Mouse (Mus musculus) kidney, embryonic 16.5 days (tissue): ENCODE measurements at regions not wholly inside any gene's neighbourhood (a gene's known extent, or its start where the extent isn't known, plus 50 kb on each side); places are given as distances from the start of the nearest gene placed in this dataset.

Experiments used
- ATAC-seq: fragments of 200-750 bp; cut with Nextera tagmentation; 2 replicates; pipeline ENCODE4 v1.8.0; 2017; ENCODE audit warnings: moderate TSS enrichment; ENCODE audit not compliant: low FRiP score, low TSS enrichment
- H3K27ac ChIP-seq: fragments of 300-500 bp; sonication (generic); 2 replicates; pipeline ENCODE4 v1.5.1; 2014; ENCODE audit warnings: low read length
- H3K27me3 ChIP-seq: fragments of 300-500 bp; sonication (generic); 2 replicates; pipeline ENCODE4 v1.6.1; 2014; ENCODE audit warnings: low read length, control low read depth, mixed read lengths; ENCODE audit not compliant: insufficient read depth
- H3K36me3 ChIP-seq: fragments of 300-500 bp; sonication (generic); 2 replicates; pipeline ENCODE4 v1.6.1; 2014; ENCODE audit warnings: low read length, control low read depth, mixed read lengths; ENCODE audit not compliant: insufficient read depth
- H3K4me1 ChIP-seq: fragments of 300-500 bp; sonication (generic); 2 replicates; pipeline ENCODE4 v1.6.1; 2014; ENCODE audit warnings: low read length, control low read depth, mixed read lengths; ENCODE audit not compliant: insufficient read depth
- H3K4me2 ChIP-seq: fragments of 300-500 bp; sonication (generic); replicated peaks from 2 replicates; pipeline ENCODE4 v1.6.1; 2014; ENCODE audit warnings: low read depth, low read length
- H3K4me3 ChIP-seq: fragments of 300-500 bp; sonication (generic); 2 replicates; pipeline ENCODE4 v1.5.1; 2014; ENCODE audit warnings: mild to moderate bottlenecking, low read length
- H3K9ac ChIP-seq: fragments of 300-500 bp; sonication (generic); replicated peaks from 2 replicates; pipeline ENCODE4 v1.6.1; 2014; ENCODE audit warnings: low read length
- H3K9me3 ChIP-seq: fragments of 300-500 bp; sonication (generic); 2 replicates; pipeline ENCODE4 v1.6.1; 2016; ENCODE audit warnings: low read length, control low read depth
- WGBS: fragments of 180-500 bp; shearing (Covaris S2); extraction: QIAGEN DNeasy Blood & Tissue Kit; methylation state at CpG from one replicate; pipeline ENCODE4 v1.1.7; 2014; 5-methylcytosine and 5-hydroxymethylcytosine counted together

GRCm38 (mm10) chr9:120654736-120655135 is 83.5 kb downstream of the Rpl14 start:
- H3K27me3 ChIP-seq = no peaks in the 10 kb centered on the region
- peaks cover 13% of the 10 kb centered on the region for H3K4me1 ChIP-seq
- H3K4me2 ChIP-seq = no peak overlapping the region
- H3K9me3 ChIP-seq = no peaks in the 10 kb centered on the region
- no peak for ATAC-seq
- H3K36me3 ChIP-seq = no peaks in the 10 kb centered on the region
- no peak overlapping the region for H3K4me3 ChIP-seq
- H3K9ac ChIP-seq = no peak overlapping the region
- 22% methylated on average over 1 of the region's 1 CpGs for WGBS
- no peak overlapping the region for H3K27ac ChIP-seq

- ATAC-seq = no peak
- H3K9ac ChIP-seq = no peak overlapping the region
- H3K4me2 ChIP-seq = no peak overlapping the region
- no peaks in the 10 kb centered on the region for H3K9me3 ChIP-seq
- H3K4me1 ChIP-seq = peaks cover 13% of the 10 kb centered on the region
- no peaks in the 10 kb centered on the region for H3K27me3 ChIP-seq
- H3K4me3 ChIP-seq = no peak overlapping the region
- no peaks in the 10 kb centered on the region for H3K36me3 ChIP-seq
- H3K27ac ChIP-seq = no peak overlapping the region
- WGBS = 29% methylated on average over 4 of the region's 6 CpGs
Observed at GRCm38 (mm10) chr9:120656976-120657375, 85.7 kb downstream of the Rpl14 start.

GRCm38 (mm10) chr9:120657786-120658185 is 86.5 kb downstream of the Rpl14 start:
- H3K36me3 ChIP-seq = no peaks in the 10 kb centered on the region

GRCm38 (mm10) chr9:120658576-120658975 is 87.3 kb downstream of the Rpl14 start:
- H3K27ac ChIP-seq = no peak overlapping the region
- H3K36me3 ChIP-seq = no peaks in the 10 kb centered on the region
- H3K4me3 ChIP-seq = no peak overlapping the region
- H3K4me1 ChIP-seq = peaks cover 13% of the 10 kb centered on the region
- H3K4me2 ChIP-seq = no peak overlapping the region
- ATAC-seq = no peak
- no peaks in the 10 kb centered on the region for H3K9me3 ChIP-seq
- H3K27me3 ChIP-seq = no peaks in the 10 kb centered on the region
- no peak overlapping the region for H3K9ac ChIP-seq
- WGBS = 75% methylated on average over 2 of the region's 2 CpGs

More at GRCm38 (mm10) chr9:120657786-120658185, 86.5 kb downstream of the Rpl14 start:
- H3K9me3 ChIP-seq = no peaks in the 10 kb centered on the region
- no peak overlapping the region for H3K9ac ChIP-seq
- peaks cover 13% of the 10 kb centered on the region for H3K4me1 ChIP-seq
- H3K4me3 ChIP-seq = no peak overlapping the region
- no peaks in the 10 kb centered on the region for H3K27me3 ChIP-seq
- H3K27ac ChIP-seq = no peak overlapping the region
- H3K4me2 ChIP-seq = no peak overlapping the region
- no peak for ATAC-seq

- ATAC-seq = no peak
- no peaks in the 10 kb centered on the region for H3K9me3 ChIP-seq
- 61% methylated on average over 5 of the region's 5 CpGs for WGBS
- no peak overlapping the region for H3K9ac ChIP-seq
- no peaks in the 10 kb centered on the region for H3K27me3 ChIP-seq
- H3K4me3 ChIP-seq = no peak overlapping the region
- H3K4me1 ChIP-seq = peaks cover 8% of the 10 kb centered on the region
- H3K4me2 ChIP-seq = no peak overlapping the region
- H3K27ac ChIP-seq = no peak overlapping the region
- H3K36me3 ChIP-seq = no peaks in the 10 kb centered on the region
Observed at GRCm38 (mm10) chr9:120661226-120661625, 90.0 kb downstream of the Rpl14 start.

- no peak for ATAC-seq
- H3K4me1 ChIP-seq = peaks cover 8% of the 10 kb centered on the region
- H3K4me2 ChIP-seq = no peak overlapping the region
- H3K27me3 ChIP-seq = no peaks in the 10 kb centered on the region
- H3K4me3 ChIP-seq = no peak overlapping the region
- H3K9ac ChIP-seq = no peak overlapping the region
- H3K27ac ChIP-seq = no peak overlapping the region
- H3K9me3 ChIP-seq = no peaks in the 10 kb centered on the region
- no peaks in the 10 kb centered on the region for H3K36me3 ChIP-seq
- WGBS = 85% methylated on average over 7 of the region's 7 CpGs
Observed at GRCm38 (mm10) chr9:120661641-120662227, 90.5 kb downstream of the Rpl14 start.

- no peaks in the 10 kb centered on the region for H3K9me3 ChIP-seq
- no peaks in the 10 kb centered on the region for H3K4me1 ChIP-seq
- no peak overlapping the region for H3K4me3 ChIP-seq
- no peak overlapping the region for H3K4me2 ChIP-seq
- no peaks in the 10 kb centered on the region for H3K27me3 ChIP-seq
- no peak overlapping the region for H3K9ac ChIP-seq
- no peak overlapping the region for H3K27ac ChIP-seq
- 54% methylated on average over 6 of the region's 6 CpGs for WGBS
- no peaks in the 10 kb centered on the region for H3K36me3 ChIP-seq
- no peak for ATAC-seq
Observed at GRCm38 (mm10) chr9:120663181-120663580, 91.9 kb downstream of the Rpl14 start.

GRCm38 (mm10) chr9:120664086-120664485 is 92.8 kb downstream of the Rpl14 start:
- Histone ChIP-seq H3K27ac (no peak overlapping the region), H3K27me3 (no peaks in the 10 kb centered on the region), H3K9me3 (no peaks in the 10 kb centered on the region), H3K4me1 (no peaks in the 10 kb centered on the region), H3K4me3 (no peak overlapping the region), H3K4me2 (no peak overlapping the region), H3K9ac (no peak overlapping the region), H3K36me3 (no peaks in the 10 kb centered on the region)
- 94% methylated on average over 10 of the region's 10 CpGs for WGBS
- no peak for ATAC-seq

- Histone ChIP-seq H3K9me3 (no peaks in the 10 kb centered on the region), H3K4me3 (no peak overlapping the region), H3K27ac (no peak overlapping the region), H3K27me3 (no peaks in the 10 kb centered on the region), H3K4me1 (peaks cover 25% of the 10 kb centered on the region), H3K4me2 (no peak overlapping the region), H3K9ac (no peak overlapping the region), H3K36me3 (no peaks in the 10 kb centered on the region)
- WGBS = 45% methylated on average over 6 of the region's 6 CpGs
- ATAC-seq = no peak
Observed at GRCm38 (mm10) chr9:120672452-120672851, 101.2 kb downstream of the Rpl14 start.

GRCm38 (mm10) chr9:120674855-120675254 is 103.6 kb downstream of the Rpl14 start:
- ATAC-seq = no peak
- Histone ChIP-seq H3K4me1 (peaks cover 31% of the 10 kb centered on the region), H3K9me3 (no peaks in the 10 kb centered on the region), H3K27ac (peak overlapping the region; percentile 30; the same call in 1 of the 2 replicates), H3K27me3 (no peaks in the 10 kb centered on the region), H3K4me2 (peak overlapping the region; percentile 63), H3K4me3 (peak overlapping the region; percentile 35), H3K9ac (peak overlapping the region; percentile 44; the same call in 1 of the 2 replicates), H3K36me3 (no peaks in the 10 kb centered on the region)
- WGBS = 6% methylated on average over 11 of the region's 11 CpGs
